Mouse (Mus musculus) adrenal gland, postnatal 36 days (tissue): Measurements from ENCODE around the gene Klk4. TPM values are rescaled to one million over a fixed set of nuclear protein-coding genes. Genes with fewer than 3 reads are reported as not detected.

Experiments
- DNase-seq, 2 experiments: peaks; one replicate each; pipeline ENCODE4 v3.0.0; 2021; ENCODE audit warnings: mixed read lengths in 1 of 2
- long read RNA-seq, 2 experiments: library from polyadenylated mRNA; stranded (forward); transcript quantifications; one replicate each; pipeline ENCODE4 v2.0.0; 2021; ENCODE audit warnings: borderline sequencing depth in 2 of 2
- total RNA-seq, 2 experiments: library from RNA; stranded (reverse); gene quantifications; 2 replicates each; pipeline ENCODE4 v1.2.3; 2021

The Klk4 gene
- total RNA-seq: not detected
- long read RNA-seq, experiment 1: 0 reads
- long read RNA-seq, experiment 2: 0 reads

DNA sequence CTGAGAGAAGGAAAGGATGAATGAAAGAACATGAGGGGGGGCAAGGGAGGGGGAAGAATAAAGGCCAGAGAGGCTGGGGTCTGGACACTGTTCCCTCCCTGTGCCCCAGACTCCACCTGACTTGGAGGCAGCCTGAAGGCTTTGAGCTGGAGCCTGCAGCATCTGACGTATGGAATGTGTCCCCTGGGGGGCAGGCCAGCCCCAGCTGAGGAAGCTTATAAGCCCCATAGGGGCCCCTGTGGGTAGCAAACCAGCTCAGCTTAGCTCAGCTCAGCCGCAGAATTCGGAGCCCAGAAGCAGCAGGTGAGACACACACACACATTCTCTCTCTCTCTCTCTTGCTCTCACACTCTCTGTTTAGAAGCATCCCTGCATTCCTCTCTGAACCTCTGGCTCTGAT, at the start of gene Klk4:
Klk4 (plus strand) TSS at position 249 of the 400 bp plus-strand sequence.
- no peak for DNase-seq

DNA sequence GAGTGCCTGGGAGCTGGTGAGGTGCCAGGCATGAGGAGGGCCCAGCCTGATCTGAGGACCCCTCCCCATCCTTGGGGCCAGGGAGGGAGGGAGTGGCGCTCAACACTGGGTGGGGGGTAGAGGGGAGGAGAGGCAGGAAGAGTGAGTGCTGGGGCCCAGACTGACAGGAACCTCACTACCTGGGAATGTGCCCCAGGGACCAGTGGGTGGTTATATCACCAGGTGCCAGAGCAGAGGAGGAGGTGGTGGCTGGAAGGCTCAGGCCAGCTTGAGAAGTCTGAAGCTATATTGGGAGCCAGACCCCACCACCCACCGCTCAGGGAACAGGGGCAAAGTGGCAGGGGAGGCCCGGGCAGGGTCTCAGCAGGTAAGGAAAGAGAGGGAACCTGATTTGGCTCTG, 39.3 kb upstream of the Klk4 start, which contains the start of gene Klk5:
Klk5 (plus strand) TSS at position 271 of the 400 bp plus-strand sequence.
- no peak for DNase-seq

- DNase-seq: no peak
Measured at GRCm38 (mm10) chr7:43843801-43844200, 37.2 kb upstream of the Klk4 start.

DNA sequence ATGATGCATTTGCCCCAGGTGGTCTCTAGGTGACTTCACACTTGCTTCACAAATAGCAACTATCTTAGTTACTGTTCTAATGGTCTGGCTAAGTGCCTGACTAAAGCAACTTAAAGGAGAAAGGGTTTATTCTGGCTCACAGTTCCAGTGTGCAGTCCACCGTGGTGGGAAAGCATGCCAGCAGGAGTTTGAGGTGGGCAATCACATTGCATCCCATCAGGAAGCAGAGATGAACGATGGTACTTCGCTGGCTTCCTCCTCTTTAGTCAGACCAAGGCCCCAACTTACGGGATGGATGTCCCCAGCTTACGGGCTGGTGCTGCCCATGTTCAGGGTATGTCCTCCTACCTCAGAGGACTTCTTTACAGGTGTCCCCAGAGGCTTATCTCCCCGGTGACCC, 29.3 kb upstream of the Klk4 start:
- no peak for DNase-seq

DNA sequence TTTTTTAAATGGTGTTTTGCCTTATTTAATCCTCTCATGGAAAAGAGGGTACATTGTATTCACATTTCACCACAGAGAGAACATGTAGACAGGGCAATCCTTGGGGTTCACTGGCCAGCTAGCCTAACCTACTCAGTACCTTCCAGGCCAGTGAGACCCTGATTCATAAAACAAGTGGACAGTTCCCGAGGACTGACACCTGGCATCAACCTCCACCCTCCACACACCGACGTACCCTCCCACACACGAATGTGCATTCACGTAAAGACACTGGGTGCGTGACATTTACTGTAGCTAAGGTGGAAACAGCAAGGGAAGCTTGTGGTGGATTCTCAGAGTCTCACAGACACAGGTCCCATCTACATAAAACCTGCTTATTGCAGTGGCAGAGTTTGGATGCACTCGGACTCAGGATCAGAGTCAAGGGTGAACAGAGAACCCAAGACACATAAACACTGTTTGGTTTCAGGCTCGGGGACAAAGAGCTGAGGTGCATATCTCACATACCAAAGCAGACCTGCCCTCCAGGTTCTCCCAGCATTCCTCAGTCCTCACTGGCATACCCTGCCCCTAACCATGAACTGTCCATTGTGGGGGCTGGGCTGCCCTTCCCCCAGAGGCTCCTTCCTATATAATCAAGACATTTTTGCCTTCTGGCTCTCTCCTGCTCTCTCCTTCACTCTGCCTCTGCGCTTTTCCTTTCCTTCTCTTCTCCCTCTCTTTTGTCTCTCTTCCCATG, 26.1 kb upstream of the Klk4 start:
- no peak for DNase-seq

DNA sequence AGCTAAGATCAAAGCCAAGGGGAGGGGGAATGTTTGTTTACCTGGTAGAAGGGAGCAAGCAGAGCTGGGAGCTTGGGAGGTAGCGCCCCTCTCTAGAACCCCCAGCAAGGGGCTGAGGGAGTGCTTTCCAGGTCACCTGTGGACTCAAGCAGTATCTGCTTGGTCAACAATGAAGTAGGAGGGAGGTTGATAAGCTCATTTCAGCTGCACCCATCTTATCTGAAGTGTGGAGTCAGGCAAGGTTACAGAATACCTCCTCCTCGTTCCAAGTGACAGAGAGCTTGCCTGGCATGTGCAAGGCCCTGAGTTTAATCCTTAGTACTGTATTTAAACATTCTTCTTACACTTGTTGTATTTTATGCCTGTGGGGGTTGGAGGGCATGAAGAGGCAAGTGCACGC, 25.3 kb upstream of the Klk4 start:
- DNase-seq: no peak

DNA sequence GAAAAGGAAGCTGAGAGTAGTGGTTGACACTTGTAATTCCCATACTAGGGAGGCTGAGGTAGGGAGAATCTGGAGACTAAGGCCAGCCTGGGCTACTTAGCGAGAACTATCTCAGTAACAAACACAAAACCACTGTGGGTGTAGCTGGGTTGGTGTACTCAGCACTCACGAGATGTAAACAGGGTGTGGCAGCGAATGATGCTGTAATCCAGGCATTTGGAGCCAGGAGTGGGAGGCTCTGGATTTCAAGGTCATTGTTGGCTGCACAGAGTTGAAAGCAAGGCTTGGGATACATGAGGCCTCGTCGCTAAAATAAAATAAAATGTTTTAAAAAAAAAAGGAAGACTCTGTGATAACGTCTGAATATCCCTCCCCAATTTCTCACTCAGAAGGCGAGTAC, 24.7 kb upstream of the Klk4 start:
- DNase-seq: no peak

DNA sequence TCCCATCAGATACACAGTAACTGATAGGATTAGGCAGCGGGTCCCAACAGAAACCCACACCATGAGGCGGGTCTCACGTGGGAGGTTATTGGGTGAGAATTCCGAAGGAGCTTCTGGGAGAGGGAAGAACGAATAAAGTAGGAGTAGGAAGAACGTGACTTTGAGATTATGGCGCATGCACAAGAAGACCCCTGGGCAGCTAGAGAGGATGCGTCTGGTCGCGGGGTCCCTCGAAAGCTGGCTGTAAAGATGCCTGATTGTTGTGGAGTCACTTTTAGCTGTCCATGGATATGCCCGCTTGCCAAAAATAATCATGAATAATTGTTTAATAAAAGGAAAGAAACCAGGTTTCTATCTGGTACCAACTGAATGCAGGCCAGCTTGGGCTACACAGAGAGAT, 23.5 kb upstream of the Klk4 start:
- DNase-seq: no peak

DNA sequence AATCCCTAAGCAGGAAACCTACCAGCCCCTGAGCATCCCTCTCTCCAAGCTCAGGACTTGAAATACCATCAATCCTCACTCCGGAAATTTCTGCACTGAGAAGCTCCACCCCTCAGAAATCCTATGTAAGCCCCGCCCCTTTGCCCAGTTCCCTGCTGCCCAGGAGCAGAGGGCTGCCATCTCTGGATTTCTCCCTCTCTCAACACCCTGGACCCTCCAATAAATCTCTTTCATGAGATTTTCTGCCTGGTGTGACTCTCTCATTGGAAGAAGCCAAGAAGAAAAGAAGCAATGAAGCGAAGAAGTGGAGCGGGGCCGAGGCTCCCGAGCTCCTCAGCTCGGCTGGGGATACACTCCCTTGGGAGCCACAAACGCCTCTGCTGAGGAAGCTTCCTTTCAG, 20.5 kb upstream of the Klk4 start:
- DNase-seq: no peak

DNA sequence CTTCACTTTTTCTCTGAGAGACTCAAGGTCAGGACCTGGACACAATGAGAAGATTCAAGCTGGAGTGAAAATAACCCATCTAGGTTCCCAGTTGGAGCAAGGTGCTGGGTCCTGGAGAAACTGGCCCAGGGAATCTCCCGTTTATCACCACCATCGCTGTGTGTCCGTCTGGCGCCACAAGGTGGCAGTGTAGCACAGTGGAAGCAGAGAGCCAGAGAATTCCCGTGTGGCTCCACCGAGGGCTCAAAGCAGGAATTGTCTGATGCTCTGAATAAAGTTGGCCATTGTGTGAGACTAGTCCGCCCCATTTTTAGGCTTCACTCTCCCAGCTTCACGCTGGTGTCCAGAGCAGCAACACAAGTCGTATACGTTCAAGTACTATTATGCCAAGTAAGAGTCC, 7.7 kb upstream of the Klk4 start:
- peak; percentile 77 to 82 for DNase-seq

DNA sequence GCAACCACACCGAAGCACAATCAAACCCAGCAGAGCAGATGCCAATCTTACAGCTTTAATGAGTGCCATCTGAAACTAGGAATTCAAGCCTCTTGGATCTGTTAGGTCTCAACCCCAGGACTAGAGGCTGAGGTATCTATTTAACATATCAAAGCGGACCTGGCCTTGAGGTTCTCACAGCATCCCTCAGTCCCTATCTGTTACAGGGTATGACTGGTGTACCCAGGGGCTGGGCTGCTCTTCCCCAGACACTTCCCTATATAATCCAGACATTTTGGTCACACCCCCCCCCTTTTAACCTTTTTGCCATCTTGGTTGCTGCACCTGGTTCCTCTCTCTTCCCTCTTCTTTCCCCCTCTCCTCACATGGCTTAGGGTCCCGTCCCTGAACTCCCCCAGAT, 7.3 kb upstream of the Klk4 start:
- DNase-seq: no peak

- no peak for DNase-seq
Measured at GRCm38 (mm10) chr7:43874868-43875375, 6.0 kb upstream of the Klk4 start.

GRCm38 (mm10) chr7:43876444-43876843, 4.5 kb upstream of the Klk4 start:
- no peak for DNase-seq

DNA sequence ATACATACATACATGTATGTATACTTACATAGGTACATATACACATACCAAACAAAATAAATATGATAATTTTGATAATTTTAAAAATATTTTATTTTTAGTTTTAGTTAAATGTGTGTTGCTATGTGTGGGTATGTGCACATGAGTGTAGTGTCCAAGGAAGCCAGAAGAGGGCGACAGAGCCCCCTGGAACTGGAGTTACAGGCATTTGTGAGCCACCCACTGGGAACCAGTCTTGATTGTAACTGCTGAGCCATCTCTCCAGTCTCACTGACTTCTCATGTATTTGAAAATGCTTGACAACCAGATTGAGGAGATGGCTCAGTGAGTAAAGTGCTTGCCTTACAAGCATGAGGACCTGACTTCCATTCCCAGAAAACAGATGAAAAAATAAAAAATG, 2.7 kb upstream of the Klk4 start:
- no peak for DNase-seq

DNA sequence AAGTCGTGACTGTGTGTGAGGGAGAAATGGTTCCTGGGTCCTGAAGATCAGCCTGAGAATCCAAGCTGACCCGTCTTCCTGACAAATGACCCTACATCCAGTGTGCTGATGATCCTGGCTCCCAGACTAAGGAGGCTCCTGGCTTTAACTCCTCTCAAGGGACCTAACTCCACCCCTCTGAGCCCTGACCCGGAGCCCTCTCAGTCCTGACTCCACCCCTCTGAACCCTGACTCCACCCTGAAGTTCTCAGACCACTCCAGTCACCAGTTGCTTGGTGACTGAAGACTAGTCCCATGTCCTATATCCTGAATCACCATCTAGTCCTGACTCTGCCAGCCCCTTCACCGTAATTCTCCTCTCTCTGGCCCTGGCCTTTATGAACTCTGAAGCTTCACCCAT, 1.4 kb downstream of the Klk4 start:
- DNase-seq: no peak

- DNase-seq: no peak
Measured at GRCm38 (mm10) chr7:43882811-43883210, 1.9 kb downstream of the Klk4 start.

DNA sequence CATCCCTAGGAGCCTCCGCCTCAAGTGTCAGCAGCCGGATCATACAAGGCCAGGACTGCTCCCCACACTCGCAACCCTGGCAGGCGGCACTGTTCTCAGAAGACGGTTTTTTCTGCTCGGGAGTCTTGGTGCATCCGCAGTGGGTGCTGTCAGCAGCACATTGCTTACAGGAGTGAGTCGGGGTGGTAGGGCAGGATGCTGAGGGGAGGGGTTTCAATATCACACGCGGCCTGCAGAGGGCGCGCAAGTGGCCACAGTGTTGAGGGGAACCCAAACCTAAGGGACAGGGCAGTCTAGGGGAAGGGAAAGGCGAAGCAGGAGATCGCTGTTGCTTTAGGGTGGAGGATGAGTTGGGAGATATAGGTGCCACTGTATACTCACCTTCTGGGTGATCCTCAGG, 2.6 kb downstream of the Klk4 start:
- DNase-seq: peak; percentile 46 to 66

DNA sequence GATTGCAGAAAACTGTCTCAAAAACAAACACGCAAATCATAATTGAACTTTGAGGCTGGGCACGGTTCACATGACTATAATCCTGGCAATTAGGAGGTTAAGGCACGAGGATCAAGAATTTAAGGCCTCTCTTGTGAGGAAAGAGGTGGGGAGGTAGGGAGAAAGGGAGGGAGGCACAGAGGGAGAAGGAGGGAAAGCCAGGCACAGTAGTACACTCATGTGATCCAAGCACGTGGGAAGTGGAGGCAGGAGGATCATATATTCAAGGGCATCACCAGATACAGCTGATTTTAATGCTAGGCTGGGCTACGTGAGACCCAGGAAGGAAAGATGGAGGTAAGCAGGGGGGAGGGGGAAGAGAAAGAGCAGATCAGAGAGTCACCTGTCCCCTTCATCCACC, 10.4 kb downstream of the Klk4 start:
- no peak for DNase-seq

DNA sequence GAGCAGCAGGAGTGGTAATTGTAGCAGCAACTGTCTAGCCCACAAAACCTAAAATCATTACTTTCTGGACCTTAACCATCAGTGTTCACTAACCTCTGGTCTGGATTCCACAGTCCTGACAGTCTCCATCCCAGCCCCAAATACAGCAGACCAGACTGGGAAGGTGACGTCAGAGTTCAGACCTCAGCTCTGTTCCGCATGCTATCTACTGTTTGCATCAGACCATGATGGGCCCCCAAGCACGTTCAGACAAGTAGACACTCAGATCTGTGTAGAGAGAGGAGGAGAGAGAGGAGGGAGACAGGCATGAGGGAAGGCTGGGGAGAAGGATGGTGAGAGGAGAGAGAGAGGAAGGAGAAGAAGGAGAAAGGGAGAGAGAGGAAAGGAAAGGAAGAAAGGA, 10.8 kb downstream of the Klk4 start:
- no peak for DNase-seq

GRCm38 (mm10) chr7:43894836-43895235, 13.9 kb downstream of the Klk4 start:
- DNase-seq: peak; percentile 85 to 86

DNA sequence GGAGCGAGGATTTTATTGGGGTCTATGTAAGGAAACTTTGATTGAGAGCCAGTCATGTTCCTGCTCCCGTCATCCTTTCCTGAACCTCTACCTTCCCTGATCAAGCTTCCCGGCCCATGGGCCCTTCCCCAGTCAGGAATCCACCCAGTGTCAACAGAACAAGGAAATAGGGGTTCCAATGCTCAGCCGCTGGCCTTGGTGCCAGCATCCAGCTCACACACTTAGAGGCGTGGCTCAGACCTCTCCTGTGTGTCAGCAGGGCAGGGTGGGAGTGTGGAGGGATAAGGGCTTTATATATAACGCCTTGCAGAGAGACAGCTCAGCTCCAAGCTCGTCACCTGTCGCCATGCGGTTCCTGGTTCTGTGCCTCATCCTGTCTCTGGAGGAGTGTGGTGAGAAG, 33.9 kb downstream of the Klk4 start:
- DNase-seq: no peak

DNA sequence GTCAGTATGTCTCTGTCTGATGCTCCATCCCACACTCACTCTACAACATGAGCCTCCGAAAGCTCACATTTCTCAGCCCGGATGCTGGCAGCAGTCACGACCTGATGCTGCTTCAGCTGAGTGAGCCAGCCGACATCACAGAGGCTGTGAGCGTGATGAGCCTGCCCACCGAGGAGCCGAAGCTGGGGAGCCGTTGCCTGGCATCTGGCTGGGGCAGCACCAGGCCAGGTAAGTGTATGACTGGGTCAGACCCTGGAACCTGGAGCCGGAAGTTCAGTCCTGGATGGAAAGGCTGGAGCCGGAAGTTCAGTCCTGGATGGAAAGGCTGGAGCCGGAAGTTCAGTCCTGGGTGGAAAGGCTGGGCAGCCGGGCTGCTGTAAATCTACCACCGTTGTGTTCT, 37.5 kb downstream of the Klk4 start:
- no peak for DNase-seq

GRCm38 (mm10) chr7:43918871-43919270, 37.9 kb downstream of the Klk4 start:
- DNase-seq: no peak
